Mouse (Mus musculus): ENCODE measurements around the gene Adam30. TPM values are rescaled to one million over a fixed set of nuclear protein-coding genes. Genes with fewer than 3 reads are reported as not detected.
"Not testable (repeated sequence)": the region's sequence is repeated elsewhere in the genome, so short reads cannot be mapped to it uniquely, and the experiment has no call there.

The Adam30 gene
- polyA plus RNA-seq (2012; rRNA removed) = not detected in 2 replicates

- no peak for DNase-seq (ENCODE audit: low read depth, low spot score)
- 86% methylated on average over 17 of the region's 17 CpGs for WGBS
Observed at GRCm38 (mm10) chr3:98160330-98160729, at the start of gene Adam30. Adam30 (plus strand) TSS chr3:98160630.

GRCm38 (mm10) chr3:98118252-98118651 lies 42.2 kb upstream of the Adam30 start:
- no peak for DNase-seq (ENCODE audit: low read depth, low spot score)
- WGBS = 91% methylated on average over 3 of the region's 3 CpGs

- no peak for DNase-seq (ENCODE audit: low read depth, low spot score)
- 70% methylated on average over 6 of the region's 6 CpGs for WGBS
Observed at GRCm38 (mm10) chr3:98119338-98119737, 41.1 kb upstream of the Adam30 start.

GRCm38 (mm10) chr3:98120884-98121283 lies 39.5 kb upstream of the Adam30 start:
- DNase-seq (ENCODE audit: low read depth, low spot score) = no peak
- 81% methylated on average over 6 of the region's 6 CpGs for WGBS

- 98% methylated on average over 2 of the region's 2 CpGs for WGBS
- no peak for DNase-seq (ENCODE audit: low read depth, low spot score)
Observed at GRCm38 (mm10) chr3:98127775-98128174, 32.7 kb upstream of the Adam30 start.

GRCm38 (mm10) chr3:98128716-98129115 lies 31.7 kb upstream of the Adam30 start:
- 77% methylated on average over 5 of the region's 5 CpGs for WGBS
- no peak for DNase-seq (ENCODE audit: low read depth, low spot score)

GRCm38 (mm10) chr3:98132140-98132539 lies 28.3 kb upstream of the Adam30 start:
- WGBS = 92% methylated on average over 4 of the region's 4 CpGs
- DNase-seq (ENCODE audit: low read depth, low spot score) = not testable (repeated sequence)

GRCm38 (mm10) chr3:98132636-98133035 lies 27.8 kb upstream of the Adam30 start:
- 95% methylated on average over 8 of the region's 8 CpGs for WGBS
- no peak for DNase-seq (ENCODE audit: low read depth, low spot score)

GRCm38 (mm10) chr3:98141456-98141855 lies 19.0 kb upstream of the Adam30 start:
- WGBS = 96% methylated on average over 15 of the region's 15 CpGs

GRCm38 (mm10) chr3:98142862-98143261 lies 17.6 kb upstream of the Adam30 start:
- no peak for DNase-seq (ENCODE audit: low read depth, low spot score)
- WGBS = 95% methylated on average over 13 of the region's 13 CpGs

More at GRCm38 (mm10) chr3:98141456-98141855, 19.0 kb upstream of the Adam30 start:
- no peak for DNase-seq (ENCODE audit: low read depth, low spot score)

- 77% methylated on average over 10 of the region's 10 CpGs for WGBS
- no peak for DNase-seq (ENCODE audit: low read depth, low spot score)
Observed at GRCm38 (mm10) chr3:98145204-98145603, 15.2 kb upstream of the Adam30 start.

- WGBS = 95% methylated on average over 29 of the region's 29 CpGs
- DNase-seq (ENCODE audit: low read depth, low spot score) = no peak
Observed at GRCm38 (mm10) chr3:98146471-98147410, 13.7 kb upstream of the Adam30 start.

- WGBS = 92% methylated on average over 14 of the region's 14 CpGs
- DNase-seq (ENCODE audit: low read depth, low spot score) = no peak
Observed at GRCm38 (mm10) chr3:98147706-98148105, 12.7 kb upstream of the Adam30 start.

- 74% methylated on average over 11 of the region's 11 CpGs for WGBS
- no peak for DNase-seq (ENCODE audit: low read depth, low spot score)
Observed at GRCm38 (mm10) chr3:98149881-98150280, 10.5 kb upstream of the Adam30 start.

- DNase-seq (ENCODE audit: low read depth, low spot score) = no peak
- 81% methylated on average over 10 of the region's 10 CpGs for WGBS
Observed at GRCm38 (mm10) chr3:98151016-98151415, 9.4 kb upstream of the Adam30 start.

GRCm38 (mm10) chr3:98153460-98153859 lies 7.0 kb upstream of the Adam30 start:
- DNase-seq (ENCODE audit: low read depth, low spot score) = no peak

- DNase-seq (ENCODE audit: low read depth, low spot score) = no peak
- WGBS = 22% methylated on average over 4 of the region's 4 CpGs
Observed at GRCm38 (mm10) chr3:98156158-98156557, 4.3 kb upstream of the Adam30 start.

GRCm38 (mm10) chr3:98157073-98157472 lies 3.4 kb upstream of the Adam30 start:
- 51% methylated on average over 2 of the region's 2 CpGs for WGBS

GRCm38 (mm10) chr3:98157585-98157984 lies 2.8 kb upstream of the Adam30 start:
- DNase-seq (ENCODE audit: low read depth, low spot score) = no peak
- WGBS = 36% methylated on average over 2 of the region's 2 CpGs

More at GRCm38 (mm10) chr3:98157073-98157472, 3.4 kb upstream of the Adam30 start:
- DNase-seq (ENCODE audit: low read depth, low spot score) = no peak

- WGBS = 79% methylated on average over 4 of the region's 4 CpGs
- DNase-seq (ENCODE audit: low read depth, low spot score) = no peak
Observed at GRCm38 (mm10) chr3:98158646-98159045, 1.8 kb upstream of the Adam30 start.

- 36% methylated on average over 4 of the region's 4 CpGs for WGBS
- no peak for DNase-seq (ENCODE audit: low read depth, low spot score)
Observed at GRCm38 (mm10) chr3:98159289-98159688, 1.1 kb upstream of the Adam30 start.
